Mouse (Mus musculus) CH12.LX (cell line): ENCODE measurements around the gene Slc39a12. TPM values are rescaled to one million over a fixed set of nuclear protein-coding genes. Genes with fewer than 3 reads are reported as not detected.
A peak's percentile ranks its signal among the peaks of the same experiment; 100 is the strongest.

Experiments
- DNase-seq: peaks from one replicate; pipeline ENCODE4 v3.0.0-alpha.2; 2013; ENCODE audit errors: extremely low read depth
- H3K27ac ChIP-seq: 2 replicates; pipeline ENCODE4 v1.5.1; 2012; ENCODE audit warnings: low read depth, mild to moderate bottlenecking, control low read depth, moderate library complexity; ENCODE audit not compliant: insufficient read depth
- H3K27me3 ChIP-seq: replicated peaks from 2 replicates; pipeline ENCODE3; 2012; ENCODE audit warnings: inconsistent platforms
- H3K36me3 ChIP-seq, 2 experiments: replicated peaks in 1 of 2; 2 replicates each; pipeline versions ENCODE3 to v1.6.1; 2012; ENCODE audit warnings: inconsistent platforms in 1 of 2, low read length in 1 of 2, mild to moderate bottlenecking in 1 of 2, mixed read lengths in 1 of 2, moderate library complexity in 1 of 2; ENCODE audit not compliant: control insufficient read depth in 1 of 2, insufficient read depth in 1 of 2
- H3K4me1 ChIP-seq, 2 experiments: 2 replicates each; pipeline ENCODE4 v1.6.1; 2012; ENCODE audit warnings: inconsistent platforms in 1 of 2, moderate library complexity in 1 of 2; ENCODE audit not compliant: insufficient read depth in 2 of 2, control insufficient read depth in 1 of 2
- H3K4me2 ChIP-seq: 2 replicates; pipeline ENCODE4 v1.6.1; 2012; ENCODE audit warnings: low read depth, mild to moderate bottlenecking, control low read depth; ENCODE audit not compliant: poor library complexity, insufficient read depth, severe bottlenecking
- H3K4me3 ChIP-seq, 3 experiments: fragments of 150-350 bp in 1 of 3; sonication (generic) in 1 of 3; replicated peaks in 1 of 3; 2 replicates each; pipeline versions ENCODE3 to v1.5.1; 2011 to 2012; ENCODE audit warnings: low read depth in 2 of 3, low read length in 2 of 3, mild to moderate bottlenecking in 2 of 3, moderate library complexity in 2 of 3, control low read depth in 1 of 3, improper control_type of control experiment in 1 of 3, inconsistent platforms in 1 of 3, mixed read lengths in 1 of 3; ENCODE audit not compliant: poor library complexity in 1 of 3
- H3K79me2 ChIP-seq: replicated peaks from 2 replicates; pipeline ENCODE4 v1.6.1; 2012; ENCODE audit warnings: mild to moderate bottlenecking, moderate library complexity; ENCODE audit not compliant: control insufficient read depth, poor library complexity, insufficient read depth, severe bottlenecking; ENCODE audit errors: extremely low read depth
- H3K9ac ChIP-seq: 2 replicates; pipeline ENCODE4 v1.6.1; 2012; ENCODE audit warnings: low read depth, mild to moderate bottlenecking, control low read depth, moderate library complexity; ENCODE audit not compliant: insufficient read depth
- H3K9me3 ChIP-seq: replicated peaks from 2 replicates; pipeline ENCODE3; 2012; ENCODE audit warnings: low read length, inconsistent platforms, mixed read lengths
- BHLHE40 ChIP-seq: IDR thresholded peaks from 2 replicates; pipeline ENCODE4 v1.6.1; 2011; ENCODE audit warnings: mild to moderate bottlenecking, low read depth, low read length, improper control_type of control experiment
- CHD1 ChIP-seq: IDR thresholded peaks from 2 replicates; pipeline ENCODE4 v1.6.1; 2012; ENCODE audit warnings: low read depth, low read length, improper control_type of control experiment, inconsistent platforms
- CHD2 ChIP-seq: IDR thresholded peaks from 2 replicates; pipeline ENCODE4 v1.6.1; 2011; ENCODE audit warnings: low read length, improper control_type of control experiment
- CTCF ChIP-seq, 2 experiments: IDR thresholded peaks in 1 of 2; conservative IDR thresholded peaks in 1 of 2; 2 replicates each; pipeline ENCODE4 v1.5.1; 2011 to 2012; ENCODE audit warnings: low read depth in 2 of 2, low read length in 2 of 2, improper control_type of control experiment in 1 of 2, inconsistent platforms in 1 of 2, mild to moderate bottlenecking in 1 of 2, moderate library complexity in 1 of 2
- E2F4 ChIP-seq: IDR thresholded peaks from 2 replicates; pipeline ENCODE4 v1.6.1; 2011; ENCODE audit warnings: low read depth, low read length, improper control_type of control experiment; ENCODE audit not compliant: insufficient replicate concordance
- EP300 ChIP-seq: IDR thresholded peaks from 2 replicates; pipeline ENCODE4 v1.6.1; 2011; ENCODE audit warnings: low read length, improper control_type of control experiment
- GABPA ChIP-seq: IDR thresholded peaks from 2 replicates; pipeline ENCODE4 v1.6.1; 2012; ENCODE audit warnings: low read depth, low read length, improper control_type of control experiment, inconsistent platforms; ENCODE audit not compliant: insufficient replicate concordance
- HCFC1 ChIP-seq: IDR thresholded peaks from 2 replicates; pipeline ENCODE4 v1.6.1; 2012; ENCODE audit warnings: low read depth, mild to moderate bottlenecking, inconsistent platforms, low read length, improper control_type of control experiment
- IRF4 ChIP-seq: IDR thresholded peaks from 2 replicates; pipeline ENCODE4 v1.6.1; 2014; ENCODE audit warnings: low read depth, mild to moderate bottlenecking, inconsistent platforms, low read length, improper control_type of control experiment
- JUN ChIP-seq: IDR thresholded peaks from 2 replicates; pipeline ENCODE4 v1.6.1; 2011; ENCODE audit warnings: low read depth, mild to moderate bottlenecking, low read length, improper control_type of control experiment, moderate library complexity; ENCODE audit not compliant: insufficient read depth
- JUND ChIP-seq: conservative IDR thresholded peaks from 2 replicates; pipeline ENCODE4 v1.6.1; 2011; ENCODE audit warnings: low read depth, low read length, improper control_type of control experiment
- KAT2A ChIP-seq: IDR thresholded peaks from 2 replicates; pipeline ENCODE4 v1.6.1; 2012; ENCODE audit warnings: low read length, improper control_type of control experiment, inconsistent platforms; ENCODE audit not compliant: insufficient replicate concordance
- MAFK ChIP-seq: IDR thresholded peaks from 2 replicates; pipeline ENCODE4 v1.6.1; 2011; ENCODE audit warnings: low read length, improper control_type of control experiment; ENCODE audit not compliant: insufficient replicate concordance
- MAX ChIP-seq: IDR thresholded peaks from 2 replicates; pipeline ENCODE4 v1.6.1; 2011; ENCODE audit warnings: low read length, improper control_type of control experiment
- MEF2A ChIP-seq: IDR thresholded peaks from 2 replicates; pipeline ENCODE4 v1.6.1; 2014; ENCODE audit warnings: low read depth, mild to moderate bottlenecking, inconsistent platforms, low read length, improper control_type of control experiment, borderline replicate concordance
- MYC ChIP-seq: IDR thresholded peaks from 2 replicates; pipeline ENCODE4 v1.6.1; 2011; ENCODE audit warnings: low read depth, mild to moderate bottlenecking, improper control_type of control experiment, low read length
- POLR2A ChIP-seq: IDR thresholded peaks from 2 replicates; pipeline ENCODE4 v1.6.1; 2011; ENCODE audit warnings: low read depth, mild to moderate bottlenecking, improper control_type of control experiment, low read length
- POLR2AphosphoS2 ChIP-seq: IDR thresholded peaks from 2 replicates; pipeline ENCODE4 v1.6.1; 2011; ENCODE audit warnings: low read depth, low read length, improper control_type of control experiment
- RAD21 ChIP-seq: IDR thresholded peaks from 2 replicates; pipeline ENCODE4 v1.6.1; 2011; ENCODE audit warnings: low read depth, mild to moderate bottlenecking, low read length, improper control_type of control experiment, moderate library complexity
- RCOR1 ChIP-seq: conservative IDR thresholded peaks from 2 replicates; pipeline ENCODE4 v1.6.1; 2012; ENCODE audit warnings: low read depth, mild to moderate bottlenecking, inconsistent platforms, low read length, improper control_type of control experiment
- SIN3A ChIP-seq: IDR thresholded peaks from 2 replicates; pipeline ENCODE4 v1.6.1; 2012; ENCODE audit warnings: low read length, improper control_type of control experiment, inconsistent platforms
- TCF12 ChIP-seq: IDR thresholded peaks from 2 replicates; pipeline ENCODE4 v1.6.1; 2014; ENCODE audit warnings: low read depth, mild to moderate bottlenecking, inconsistent platforms, low read length, improper control_type of control experiment
- UBTF ChIP-seq: IDR thresholded peaks from 2 replicates; pipeline ENCODE4 v1.6.1; 2012; ENCODE audit warnings: low read depth, mild to moderate bottlenecking, inconsistent platforms, low read length, improper control_type of control experiment, moderate library complexity
- USF1 ChIP-seq: IDR thresholded peaks from 2 replicates; pipeline ENCODE4 v1.6.1; 2014; ENCODE audit warnings: low read depth, mild to moderate bottlenecking, inconsistent platforms, low read length, improper control_type of control experiment
- ZC3H11A ChIP-seq: IDR thresholded peaks from 2 replicates; pipeline ENCODE4 v1.6.1; 2012; ENCODE audit warnings: low read depth, mild to moderate bottlenecking, inconsistent platforms, low read length, improper control_type of control experiment
- ZNF384 ChIP-seq: IDR thresholded peaks from 2 replicates; pipeline ENCODE4 v1.6.1; 2012; ENCODE audit warnings: low read depth, low read length, improper control_type of control experiment, inconsistent platforms
- dilution Hi-C: fragments of 300-500 bp; cut with MboI; formaldehyde crosslinking; loops from 2 replicates; pipeline ENCODE4 v1.14.3; 2020; ENCODE audit warnings: low sequenced_read_pairs; ENCODE audit not compliant: extremely low pct_unique_long_range_greater_than_20kb, extremely low pct_ligation_motif_present
- in situ Hi-C: fragments of 300-500 bp; cut with MboI; formaldehyde crosslinking; loops from 3 replicates; pipeline ENCODE4 v1.14.3; 2019; ENCODE audit warnings: low sequenced_read_pairs, low pct_ligation_motif_present, low pct_unique_long_range_greater_than_20kb, mixed read lengths
- polyA plus RNA-seq: library from polyadenylated mRNA; unstranded; fragments of >175 nt; gene quantifications from 2 replicates; pipeline ENCODE4 v1.2.1, GENCODE M21; 2012; ENCODE audit warnings: low read depth; ENCODE audit not compliant: insufficient read length
- total RNA-seq, 2 experiments: library from RNA; depleted of rRNA; stranded (reverse); fragments of 300-350 nt in 1 of 2; fragments of >200 nt in 1 of 2; gene quantifications; 2 replicates each; pipeline ENCODE4 v1.2.3; 2012 to 2014

The Slc39a12 gene
- total and polyA plus RNA-seq, 3 experiments = not detected

DNA sequence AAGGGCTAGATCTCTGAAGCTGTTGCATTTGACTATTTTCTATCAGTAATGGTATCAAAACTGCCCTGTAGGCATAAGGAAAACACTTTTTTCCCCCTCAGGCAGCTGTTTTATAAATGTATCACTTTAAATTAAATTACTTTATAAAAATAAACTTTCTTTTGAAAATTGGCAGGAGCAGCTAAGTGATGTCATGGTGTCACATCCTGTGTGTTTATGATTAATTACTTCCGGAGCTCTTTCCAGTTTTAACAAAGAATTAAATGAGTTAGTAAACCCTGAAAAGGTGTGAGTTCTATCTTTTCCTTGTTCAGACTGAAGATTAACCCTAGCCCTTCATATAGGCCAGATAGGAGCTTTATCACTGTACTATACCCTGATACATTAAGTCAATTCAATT, 59.2 kb downstream of the Slc39a12 start:
- no peak for DNase-seq

DNA sequence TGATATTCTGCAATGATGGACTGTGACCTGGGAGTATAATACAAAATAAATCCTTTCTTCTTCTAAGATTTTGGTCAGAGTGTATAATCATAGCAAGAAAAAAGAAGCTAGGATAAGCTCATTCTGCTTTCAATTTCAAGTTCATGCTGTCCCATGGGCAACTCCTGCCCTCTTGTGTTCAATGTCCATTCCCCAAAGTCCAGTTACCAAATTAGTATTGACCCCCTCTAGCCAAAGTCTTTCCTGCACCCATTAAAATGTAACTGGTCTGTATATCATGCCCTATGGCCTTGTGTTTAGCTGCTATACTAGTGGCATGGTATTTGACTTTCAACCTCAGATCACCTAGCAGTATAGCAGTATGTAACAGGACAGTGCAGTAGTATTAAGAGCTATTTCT, 62.8 kb downstream of the Slc39a12 start:
- Histone ChIP-seq H3K9me3 (no peaks in the 10 kb centered on the region), H3K36me3 (no peaks in the 10 kb centered on the region), H3K4me2 (no peak overlapping the region), H3K79me2 (no peaks in the 10 kb centered on the region), H3K9ac (no peak overlapping the region), H3K4me1 (no peaks in the 10 kb centered on the region), H3K27me3 (no peaks in the 10 kb centered on the region), H3K27ac (no peak overlapping the region), H3K4me3 (no peak overlapping the region)
- TF ChIP-seq RAD21 (peak; percentile 10), JUND (no peak), CTCF (conservative IDR thresholded peaks at IDR 0.05 in 1 of 2, IDR thresholded peaks at IDR 0.05 in 1 of 2; ENCODE audit: low read depth in 2 of 2, low read length in 2 of 2) (peak in 1 of 2 experiments; percentile 22; a peak in 2 of 4 replicates)
- dilution Hi-C loops (no loop called here), in situ Hi-C loops (no loop called here)
- no peak for DNase-seq

More for the DNA sequence above, 59.2 kb downstream of the Slc39a12 start:
- H3K27me3 ChIP-seq = no peaks in the 10 kb centered on the region
- TF ChIP-seq RAD21 = no peak
- no peak for TF ChIP-seq UBTF
- no peak for TF ChIP-seq EP300
- TF ChIP-seq BHLHE40 = no peak
- TF ChIP-seq MAX = no peak
- TF ChIP-seq CHD2 = no peak
- TF ChIP-seq ZNF384 = no peak
- no peak for TF ChIP-seq MEF2A
- no peak for TF ChIP-seq JUN
- no peak for TF ChIP-seq ZC3H11A
- TF ChIP-seq, all 38 proteins: peak for 0
- Histone ChIP-seq H3K36me3 (no peaks in the 10 kb centered on the region), H3K9ac (no peak overlapping the region), H3K79me2 (no peaks in the 10 kb centered on the region), H3K4me3 (no peak overlapping the region), H3K4me1 (no peaks in the 10 kb centered on the region), H3K4me2 (no peak overlapping the region), H3K27ac (no peak overlapping the region), H3K9me3 (no peaks in the 10 kb centered on the region)
- dilution Hi-C loops (no loop called here), in situ Hi-C loops (no loop called here)

DNA sequence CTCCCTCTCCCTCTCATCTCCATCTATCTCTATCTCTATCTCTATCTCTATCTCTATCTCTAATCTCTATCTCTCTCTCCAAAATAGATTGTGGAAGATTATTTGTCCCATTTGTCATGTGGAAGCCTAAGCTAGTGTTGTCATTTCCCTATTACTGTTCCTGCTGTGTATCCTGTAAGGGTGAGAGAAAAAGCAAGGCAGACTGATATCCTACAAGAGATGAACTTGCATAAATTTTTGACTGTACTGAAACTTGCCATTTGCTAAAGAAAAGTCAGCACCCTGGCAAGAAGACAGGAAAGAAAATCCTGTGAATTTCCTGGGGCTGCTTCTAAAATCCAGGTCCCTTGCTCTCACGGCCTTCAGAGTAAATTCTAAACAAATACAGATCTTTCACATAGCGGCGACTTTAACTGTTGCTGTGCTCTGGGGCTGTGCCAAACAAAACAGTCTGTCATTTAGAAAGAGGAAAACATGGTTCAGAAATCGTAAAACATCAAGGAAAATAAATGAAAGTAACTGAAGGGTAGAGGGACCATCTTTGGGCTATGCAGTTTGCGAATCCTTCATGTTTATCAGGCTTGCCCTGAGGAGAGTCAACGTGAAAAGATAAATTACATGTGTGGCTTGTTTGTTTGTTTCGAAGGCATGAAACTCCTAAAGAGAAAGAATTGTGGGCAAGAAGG, 67.0 kb downstream of the Slc39a12 start:
- Histone ChIP-seq H3K4me2 (no peak overlapping the region), H3K36me3 (no peaks in the 10 kb centered on the region), H3K4me1 (no peaks in the 10 kb centered on the region), H3K4me3 (no peak overlapping the region), H3K27ac (no peak overlapping the region), H3K79me2 (no peaks in the 10 kb centered on the region), H3K9ac (no peak overlapping the region), H3K9me3 (no peaks in the 10 kb centered on the region)
- dilution Hi-C loops (no loop called here), in situ Hi-C loops (no loop called here)
- no peak for DNase-seq
- TF ChIP-seq TCF12 = no peak
- TF ChIP-seq EP300 = no peak
- TF ChIP-seq POLR2A = no peak
- no peak for TF ChIP-seq KAT2A
- no peak for TF ChIP-seq CHD1
- no peak for TF ChIP-seq USF1
- TF ChIP-seq MYC = no peak
- no peak for TF ChIP-seq MAFK
- TF ChIP-seq HCFC1 = no peak
- TF ChIP-seq SIN3A = no peak
- TF ChIP-seq POLR2AphosphoS2 = no peak
- no peak for TF ChIP-seq IRF4
- no peak for TF ChIP-seq GABPA
- no peak for TF ChIP-seq RCOR1
- TF ChIP-seq E2F4 = no peak
- TF ChIP-seq, all 38 proteins: peak for 0
- H3K27me3 ChIP-seq = no peaks in the 10 kb centered on the region
